Mouse (Mus musculus) left cerebral cortex, adult 8-10 months (tissue): ENCODE results near the gene Nsa2. TPM values are rescaled to one million over a fixed set of nuclear protein-coding genes. Genes with fewer than 3 reads are reported as not detected.
"Not testable (repeated sequence)": the region's sequence is repeated elsewhere in the genome, so short reads cannot be mapped to it uniquely, and the experiment has no call there.

Experiments used
- DNase-seq, 2 experiments: peaks; one replicate each; pipeline ENCODE4 v3.0.0; 2022; ENCODE audit warnings: low spot score in 2 of 2
- total RNA-seq, 4 experiments: library from RNA; stranded (reverse); gene quantifications; 2 replicates each; pipeline ENCODE4 v1.2.4; 2022

Nsa2 gene
- 10 to 100 TPM; 29.4 to 43.6 (median 33.9) TPM for total RNA-seq

DNA sequence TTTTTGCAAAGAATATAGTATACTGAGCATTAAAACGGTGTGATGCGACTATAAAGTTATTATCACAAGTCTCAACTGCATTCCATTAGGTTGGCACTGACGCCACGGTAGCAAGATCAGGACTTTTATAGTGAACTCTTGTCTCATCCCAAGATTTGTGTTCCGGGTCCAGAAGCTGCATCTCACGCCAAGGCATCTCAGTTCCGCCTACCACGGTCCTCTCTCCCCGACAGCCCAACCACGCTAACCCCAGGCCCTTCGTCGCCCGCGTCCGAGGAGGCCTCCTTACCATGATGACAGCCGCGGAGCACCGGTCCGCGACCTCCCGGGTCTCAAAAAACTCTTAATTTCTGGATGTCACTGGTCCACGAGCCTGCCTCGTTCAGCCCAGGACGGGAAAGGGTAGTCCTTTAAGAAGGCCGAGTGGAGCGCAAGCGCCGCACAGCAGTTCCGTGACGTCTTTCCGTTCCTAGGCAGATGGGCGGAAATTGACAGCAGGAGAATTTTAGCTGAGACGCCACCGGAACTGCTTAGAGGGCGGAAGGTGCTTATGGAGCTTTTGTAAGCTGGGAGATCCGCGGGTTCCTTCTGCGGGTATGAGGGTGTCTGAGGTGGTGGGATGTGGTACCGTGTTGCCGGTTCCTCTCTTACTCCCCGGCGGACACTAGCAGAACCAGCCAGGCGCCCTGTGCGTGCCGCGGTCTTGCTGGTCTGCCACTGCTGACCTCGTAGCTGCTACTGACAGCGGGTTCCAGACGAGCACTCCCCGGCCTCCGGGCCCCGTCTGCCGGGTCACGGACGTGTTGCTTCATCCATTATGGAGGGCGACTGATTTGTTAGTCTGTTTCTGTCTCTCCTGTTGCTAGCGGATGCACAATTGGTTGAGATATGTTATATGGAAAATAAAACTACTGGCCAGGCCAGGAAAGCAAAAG, at the start of gene Nsa2, which contains the start of gene Gfm2:
TSS of gene Nsa2 (minus strand) at position 472 of the 935 bp plus-strand sequence.
TSS of gene Gfm2 (plus strand) at position 472 of the 935 bp plus-strand sequence.
- peak; percentile 87 to 90 for DNase-seq

DNA sequence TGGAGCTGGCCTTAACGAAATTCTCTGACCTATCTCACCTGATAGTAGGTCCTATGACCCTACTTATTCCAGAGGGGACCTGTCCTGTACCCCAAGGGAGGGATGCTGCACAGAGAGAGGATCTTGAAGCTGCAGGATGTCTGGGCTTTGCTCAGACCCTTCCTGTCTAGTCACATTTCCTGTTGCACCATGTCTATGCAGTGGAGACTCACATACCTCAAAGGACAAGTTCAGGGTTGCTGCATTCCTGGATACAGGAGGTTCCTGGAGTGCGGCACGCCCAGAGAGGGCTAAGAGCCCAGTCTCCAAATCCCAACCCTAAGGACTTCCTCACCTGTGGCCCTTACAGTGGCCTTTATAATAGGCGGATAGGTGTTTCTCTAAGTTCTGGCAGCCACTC, 48.6 kb upstream of the Nsa2 start:
- DNase-seq = no peak

DNA sequence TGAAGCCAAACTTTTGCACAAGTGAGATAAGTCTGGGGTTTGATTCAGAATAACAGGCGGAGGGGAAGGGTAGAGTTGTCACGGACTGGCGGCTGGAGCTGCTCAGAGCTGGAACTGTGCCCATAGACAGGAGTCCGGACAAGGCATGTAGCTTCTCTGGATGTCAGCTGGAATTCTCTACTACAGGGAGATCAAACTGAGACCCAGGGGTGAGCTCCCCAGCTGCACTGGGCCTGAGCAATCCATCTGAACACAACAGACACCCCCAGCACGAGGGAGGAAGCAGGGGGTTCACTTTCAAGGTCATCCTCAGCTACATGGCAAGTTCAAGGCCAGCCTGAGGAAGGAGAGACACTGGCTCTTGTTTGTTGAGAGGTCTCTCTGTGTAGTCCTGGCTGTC, 46.9 kb upstream of the Nsa2 start:
- DNase-seq = no peak

DNA sequence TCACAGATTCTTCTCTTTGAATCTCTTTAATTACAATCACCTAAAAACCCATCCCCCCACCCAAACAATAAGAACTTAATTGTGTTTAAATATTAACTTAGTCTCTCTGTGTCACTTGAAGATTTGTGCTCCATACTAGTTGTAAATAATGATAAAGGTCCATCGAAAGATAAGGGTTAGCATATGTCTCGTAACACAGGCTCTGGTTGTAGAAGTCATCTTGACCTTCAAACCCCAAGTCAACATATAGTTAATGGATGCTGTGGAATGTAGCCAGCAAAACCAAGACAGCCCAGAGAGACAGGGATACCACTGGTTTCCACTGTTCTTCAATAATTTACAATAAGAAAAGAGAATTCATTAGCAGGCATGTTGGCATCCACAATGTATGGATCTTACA, 46.4 kb upstream of the Nsa2 start:
- DNase-seq = no peak

DNA sequence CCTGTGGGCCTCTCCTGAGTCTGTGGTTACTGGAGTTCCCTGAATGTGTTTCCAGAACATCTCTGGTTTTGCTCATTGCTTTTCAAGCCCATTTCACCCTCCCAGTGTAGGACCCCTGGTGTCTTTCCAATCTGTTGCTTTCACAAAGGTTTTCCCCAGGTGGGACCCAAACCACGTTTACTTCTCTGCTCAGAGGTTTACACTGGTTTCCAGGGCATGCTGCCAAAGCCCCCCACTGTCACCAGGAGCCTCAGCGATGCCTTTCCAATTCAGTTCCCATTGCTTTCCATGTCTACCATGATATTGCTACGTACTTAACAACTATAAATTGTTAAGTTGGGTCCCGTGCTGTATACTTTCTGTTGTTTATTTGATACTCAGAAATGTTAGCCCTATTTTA, 45.1 kb upstream of the Nsa2 start:
- DNase-seq = no peak

DNA sequence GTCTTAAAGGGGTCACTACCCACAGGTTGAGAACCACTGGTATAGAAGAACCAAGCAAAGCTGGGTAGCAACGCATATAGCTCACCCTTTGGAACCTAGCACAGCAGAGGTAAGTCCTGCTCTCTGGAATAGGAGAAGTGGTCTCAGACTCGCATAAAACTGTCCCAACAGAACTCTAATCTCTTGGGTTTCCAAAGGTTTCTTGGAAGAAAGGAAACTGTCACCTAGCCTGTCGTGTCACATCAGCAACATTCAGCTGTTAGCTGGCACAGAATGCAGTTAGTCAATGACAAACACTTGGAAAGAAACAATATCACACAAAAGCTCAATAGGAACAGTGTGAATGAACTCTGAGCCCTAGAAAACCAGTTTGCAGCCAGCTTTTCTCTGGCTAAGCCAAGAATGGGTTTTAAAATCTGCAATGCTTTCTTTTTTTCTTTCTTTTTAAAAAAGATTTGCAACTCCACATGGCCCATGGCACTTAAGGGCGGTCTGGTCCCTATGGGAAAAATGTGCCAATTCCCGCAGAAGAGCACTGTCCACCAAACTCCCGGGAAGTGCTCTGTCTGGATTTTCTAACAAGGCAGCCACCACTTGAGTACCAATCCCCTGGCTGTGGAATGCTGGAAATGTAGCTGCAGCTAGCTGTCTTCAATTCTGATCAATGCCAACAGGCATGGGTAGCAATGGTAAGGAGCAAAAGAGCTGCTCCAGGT, 42.5 kb upstream of the Nsa2 start:
- no peak for DNase-seq

DNA sequence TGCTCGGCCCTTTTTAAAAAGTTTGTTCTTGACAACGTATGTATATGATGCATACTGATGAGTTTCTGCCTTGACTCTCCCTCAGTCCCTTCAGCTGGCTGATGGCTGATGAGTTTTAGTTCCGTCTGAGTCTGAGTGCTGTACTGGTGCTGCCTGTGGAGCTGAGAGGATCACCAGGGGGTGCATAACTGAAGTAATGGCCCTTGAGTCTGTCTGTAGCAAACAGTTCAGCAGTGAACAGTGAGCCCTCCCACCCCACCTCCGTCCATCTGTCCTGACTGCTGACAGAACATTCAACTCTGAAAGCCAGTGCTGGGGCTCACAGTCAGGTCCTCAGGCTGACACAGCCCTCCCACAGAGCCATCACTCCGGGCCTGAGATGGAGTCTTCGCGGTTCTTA, 41.2 kb upstream of the Nsa2 start:
- no peak for DNase-seq

DNA sequence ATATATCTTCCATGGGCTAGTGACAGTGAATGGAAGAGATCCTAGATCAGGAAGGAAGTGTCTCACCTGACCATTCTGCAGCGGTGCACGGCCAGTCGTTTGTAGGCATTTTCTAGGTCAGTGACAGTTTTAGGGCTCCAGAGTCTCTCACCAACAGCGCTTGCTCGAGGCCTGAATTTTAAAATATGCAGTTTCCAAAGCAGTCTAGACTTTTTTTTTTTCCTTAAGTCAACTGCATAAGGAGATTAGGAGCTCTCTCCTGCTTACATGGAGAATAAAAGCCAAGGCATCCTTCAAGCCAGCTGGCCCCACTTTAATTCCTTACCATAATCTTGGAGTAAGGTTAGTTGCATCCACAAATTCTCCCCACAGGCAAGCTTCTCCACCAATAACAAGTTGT, 39.0 kb upstream of the Nsa2 start:
- DNase-seq = no peak

DNA sequence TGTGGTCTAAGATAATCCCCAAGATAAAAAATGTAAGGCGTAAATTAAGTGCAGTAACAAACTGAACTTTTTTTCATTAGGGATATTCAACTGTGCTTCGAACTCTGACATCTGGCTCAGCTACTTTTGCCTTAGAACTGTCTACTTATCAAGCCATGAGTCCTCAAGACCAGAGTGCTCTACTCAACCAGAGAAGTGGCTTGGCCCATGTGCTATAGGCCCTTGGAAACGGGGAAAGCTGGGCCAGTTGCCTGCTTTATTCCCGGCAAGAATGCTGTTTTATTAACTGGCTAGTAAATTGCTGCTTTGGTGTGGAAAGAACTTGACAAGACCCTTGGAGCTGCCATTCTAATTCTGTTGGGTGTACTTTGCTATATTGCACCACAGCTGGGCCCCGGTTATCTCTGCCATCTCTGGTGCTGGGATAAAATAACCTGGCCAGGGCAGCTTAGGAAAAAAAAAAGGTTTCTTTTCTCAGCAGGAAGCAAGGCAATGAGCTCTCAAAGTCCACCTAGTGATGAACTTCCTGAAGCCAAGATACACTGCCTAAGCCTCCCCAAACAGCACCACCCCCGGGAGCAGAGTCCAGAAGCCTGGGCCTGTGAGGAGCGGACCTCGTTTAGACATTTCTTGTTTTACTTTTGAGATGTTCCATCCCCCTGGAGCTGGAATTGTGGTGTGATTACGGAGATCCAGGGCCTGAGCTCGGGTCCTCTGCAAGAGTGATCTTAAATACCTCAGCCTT, 38.0 kb upstream of the Nsa2 start:
- no peak for DNase-seq

DNA sequence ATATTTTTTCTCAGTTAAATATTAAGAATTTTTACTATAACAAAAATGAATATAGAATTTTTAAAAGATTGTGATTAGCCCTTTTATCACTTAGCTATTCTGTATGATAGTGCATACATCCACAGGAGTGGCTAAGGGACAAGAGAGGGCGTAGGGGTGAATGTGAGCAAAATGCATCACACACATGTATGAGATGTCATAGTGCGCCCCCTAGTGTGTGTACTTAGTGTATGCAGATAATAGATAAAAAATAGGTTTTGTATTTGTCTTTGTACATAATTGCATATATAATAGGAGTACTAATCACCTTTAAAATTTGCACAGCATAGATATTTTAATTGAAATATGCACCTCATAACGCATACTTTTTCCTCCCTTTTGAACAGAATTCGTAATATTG, 8.1 kb upstream of the Nsa2 start:
- DNase-seq = no peak

DNA sequence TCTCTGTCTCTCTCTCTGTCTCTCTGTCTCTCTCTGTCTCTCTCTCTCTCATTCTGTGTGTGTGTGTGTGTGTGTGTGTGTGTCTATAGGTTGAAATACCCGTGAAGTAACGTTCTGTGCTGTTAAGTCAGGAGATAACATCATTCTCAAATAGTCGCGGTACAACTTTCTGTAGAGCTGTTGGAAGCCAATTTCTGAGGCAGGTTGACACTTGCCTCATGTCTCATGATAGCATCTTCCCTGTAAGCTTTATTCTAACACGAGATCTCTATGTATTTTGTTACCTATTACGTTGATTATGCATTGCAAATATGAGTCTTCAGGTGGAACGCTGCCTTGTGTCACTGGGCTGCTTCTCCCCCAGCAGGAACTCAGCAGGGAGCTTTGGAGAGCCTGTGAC, 4.6 kb upstream of the Nsa2 start:
- no peak for DNase-seq

DNA sequence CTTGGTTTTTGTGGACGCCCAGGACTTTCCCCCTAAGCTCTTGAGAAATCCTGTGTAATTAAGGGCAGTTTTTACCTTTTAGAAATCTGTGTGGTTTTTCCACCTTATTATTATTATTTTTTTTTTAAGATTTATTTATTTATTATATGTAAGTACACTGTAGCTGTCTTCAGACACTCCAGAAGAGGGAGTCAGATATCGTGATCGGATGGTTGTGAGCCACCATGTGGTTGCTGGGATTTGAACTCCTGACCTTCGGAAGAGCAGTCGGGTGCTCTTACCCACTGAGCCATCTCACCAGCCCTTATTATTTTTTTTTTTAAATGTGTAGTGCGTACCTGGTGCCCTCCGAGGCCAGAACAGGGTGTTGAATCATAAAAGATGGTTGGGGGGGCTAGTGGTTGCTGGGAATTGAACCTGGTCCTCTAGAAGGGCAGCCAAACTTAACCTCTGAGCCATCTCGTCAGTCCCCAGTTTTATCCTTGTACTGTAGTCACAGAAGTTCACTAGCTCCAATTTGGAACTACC, 731 bp upstream of the Nsa2 start:
- DNase-seq = not testable (repeated sequence)

DNA sequence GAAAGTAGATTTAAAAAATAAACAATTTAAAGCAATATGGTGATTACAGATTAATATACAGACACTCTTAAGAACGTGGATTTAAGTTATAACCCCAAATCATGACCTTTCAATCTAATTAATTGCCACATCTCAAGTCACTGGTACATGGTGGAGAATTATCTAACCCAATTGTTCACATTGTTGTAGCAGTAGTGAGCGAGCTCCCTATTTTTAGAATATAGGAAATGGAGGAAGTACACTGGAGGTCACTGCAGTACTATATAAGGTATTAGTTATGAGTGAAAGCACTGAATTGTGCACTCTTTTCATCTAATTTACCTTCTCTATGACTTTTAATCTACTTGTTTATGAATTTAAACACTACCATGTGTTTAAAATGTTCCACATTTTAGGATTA, 7.3 kb downstream of the Nsa2 start:
- DNase-seq = not testable (repeated sequence)

DNA sequence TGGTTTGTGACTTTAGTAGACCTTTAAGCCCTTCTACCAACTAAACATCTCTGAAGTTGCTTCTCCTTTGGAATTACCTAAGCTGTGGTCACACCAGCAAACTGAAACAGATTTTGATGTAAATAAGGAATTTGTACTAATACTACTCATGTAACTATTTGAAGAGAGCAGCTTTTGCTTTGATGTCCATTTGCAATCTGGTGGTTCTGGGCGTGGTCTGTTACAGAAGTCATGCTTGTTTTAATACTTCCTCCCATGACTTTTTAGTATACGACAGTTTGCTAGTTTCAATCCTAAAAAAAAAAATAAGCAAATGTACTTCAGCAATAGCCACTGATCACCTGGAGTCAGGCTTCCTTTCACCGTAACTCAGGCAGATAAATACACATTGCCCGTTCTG, 8.1 kb downstream of the Nsa2 start:
- DNase-seq = not testable (repeated sequence)

DNA sequence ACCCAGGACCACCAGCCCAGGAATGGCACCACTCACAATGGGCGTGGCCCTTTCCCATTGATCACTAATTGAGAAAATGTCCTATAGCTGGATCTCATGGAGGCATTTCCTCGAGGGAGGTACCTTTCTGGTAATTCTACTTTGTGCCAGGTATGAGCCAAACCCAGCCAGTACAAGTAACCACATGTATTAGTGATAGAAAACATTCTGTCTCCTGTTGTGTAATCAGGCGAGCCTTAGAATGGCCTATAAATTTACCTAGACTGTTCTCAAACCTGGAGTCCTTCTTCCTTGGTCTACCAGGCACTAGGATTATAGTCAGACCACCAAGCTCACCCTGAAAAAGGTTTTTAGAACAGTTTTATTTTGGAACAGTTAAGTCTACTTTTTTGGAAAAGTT, 16.4 kb downstream of the Nsa2 start:
- DNase-seq = no peak

DNA sequence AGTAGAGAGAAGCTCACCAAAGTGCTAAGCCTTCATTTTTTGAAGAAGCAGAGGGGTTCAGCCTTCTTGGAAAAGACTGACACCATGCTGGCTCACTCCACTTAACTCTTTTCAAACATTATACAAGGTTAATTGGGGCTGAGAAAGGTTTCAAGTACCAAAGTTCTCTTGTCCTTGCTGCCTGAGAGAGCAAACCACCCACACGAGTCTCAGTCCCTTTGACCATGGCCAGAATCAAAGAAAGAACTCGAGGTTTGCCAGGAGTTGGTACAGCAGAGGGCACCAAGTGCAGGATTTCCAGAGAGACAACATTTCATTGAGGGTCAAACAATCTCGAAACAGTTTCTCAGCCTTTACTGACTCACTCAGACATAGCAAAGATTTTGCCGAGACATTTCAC, 28.7 kb downstream of the Nsa2 start:
- no peak for DNase-seq

DNA sequence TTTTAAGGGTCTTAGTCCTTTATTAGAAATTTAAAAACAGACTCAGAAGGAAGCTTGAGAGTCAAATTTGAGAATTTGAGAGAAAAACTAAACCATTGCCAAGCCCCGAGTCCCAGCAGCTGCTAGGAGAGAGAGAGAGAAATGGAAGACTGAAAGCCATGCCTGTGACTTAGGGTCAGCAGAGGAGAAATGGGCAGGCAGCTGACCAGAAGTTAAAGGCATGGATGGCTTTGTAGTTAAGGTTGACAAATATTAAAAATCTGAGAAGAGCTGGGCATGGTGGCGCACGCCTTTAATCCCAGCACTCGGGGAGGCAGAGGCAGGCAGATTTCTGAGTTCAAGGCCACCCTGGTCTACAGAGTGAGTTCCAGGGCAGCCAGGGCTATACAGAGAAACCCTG, 30.0 kb downstream of the Nsa2 start:
- not testable (repeated sequence) for DNase-seq

DNA sequence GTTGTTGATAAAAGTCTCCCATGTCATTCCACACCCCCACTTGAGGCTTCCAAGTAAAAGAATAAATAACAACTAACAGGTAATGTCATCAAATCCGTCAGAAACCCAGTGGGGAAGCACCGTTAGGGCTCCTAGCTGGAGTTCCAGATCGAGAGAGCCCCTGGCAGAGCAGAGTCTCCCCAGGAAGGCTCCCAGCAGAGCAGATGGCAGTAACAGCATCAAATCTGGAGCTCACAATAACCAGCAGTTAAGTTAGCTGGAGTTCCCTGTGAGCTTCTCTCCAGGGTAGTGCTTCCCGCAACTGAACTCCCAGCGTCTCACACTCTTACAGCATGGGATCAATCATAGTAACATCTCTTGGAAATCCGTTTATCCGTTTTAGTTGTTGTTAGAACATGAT, 32.7 kb downstream of the Nsa2 start:
- DNase-seq = no peak

DNA sequence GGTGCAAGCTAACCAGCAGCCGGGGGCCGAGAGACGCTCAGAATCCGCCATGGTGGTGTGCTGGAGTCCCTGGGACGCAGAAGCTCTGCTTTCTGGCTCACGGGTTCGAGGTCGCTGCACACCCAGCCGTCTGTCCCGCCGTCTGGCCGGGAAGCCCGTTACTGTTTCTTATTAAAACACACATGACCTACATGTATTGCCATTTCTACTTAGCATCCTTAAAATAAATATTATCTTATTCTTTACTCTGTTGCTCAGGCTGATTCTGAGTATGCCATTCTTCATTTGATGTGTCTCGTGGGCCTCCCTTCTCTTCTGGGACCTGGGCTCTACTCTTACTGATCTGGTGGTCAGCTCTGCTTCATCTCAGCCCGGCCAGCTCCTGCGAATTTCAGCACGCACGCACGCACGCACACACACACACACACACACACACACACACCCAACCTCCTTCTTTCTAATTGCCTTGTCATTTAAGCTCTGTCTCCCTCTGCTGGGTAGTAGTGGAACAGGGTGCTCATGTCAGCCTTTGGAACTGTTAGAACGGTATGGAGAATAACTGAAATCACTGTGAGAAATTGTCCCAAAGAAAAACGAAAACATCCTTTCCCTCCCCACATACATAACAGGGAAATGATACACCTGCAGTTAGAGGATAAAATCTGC, 38.4 kb downstream of the Nsa2 start, which contains the start of gene Gm6169:
TSS of gene Gm6169 (minus strand) at position 51 of the 666 bp plus-strand sequence.
- DNase-seq = peak; percentile 15 to 43

DNA sequence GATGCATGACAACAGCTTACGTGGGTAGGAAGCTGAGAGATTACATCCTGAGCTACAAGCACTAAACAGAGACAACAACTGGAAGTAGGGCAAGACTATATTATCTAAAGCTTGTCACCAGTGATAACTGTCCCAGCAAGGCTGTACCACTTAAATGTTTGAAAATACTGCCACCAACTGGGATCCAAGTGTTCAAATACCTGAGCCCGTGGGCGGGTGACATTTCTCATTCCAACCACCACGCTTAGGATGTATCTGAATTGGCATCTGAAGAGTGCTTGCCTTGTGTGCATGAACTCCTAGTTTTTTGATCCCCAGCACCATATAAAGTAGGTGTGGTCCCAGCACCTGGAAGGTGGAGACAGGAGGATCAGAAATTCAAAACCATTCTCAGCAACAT, 42.0 kb downstream of the Nsa2 start:
- DNase-seq = no peak

DNA sequence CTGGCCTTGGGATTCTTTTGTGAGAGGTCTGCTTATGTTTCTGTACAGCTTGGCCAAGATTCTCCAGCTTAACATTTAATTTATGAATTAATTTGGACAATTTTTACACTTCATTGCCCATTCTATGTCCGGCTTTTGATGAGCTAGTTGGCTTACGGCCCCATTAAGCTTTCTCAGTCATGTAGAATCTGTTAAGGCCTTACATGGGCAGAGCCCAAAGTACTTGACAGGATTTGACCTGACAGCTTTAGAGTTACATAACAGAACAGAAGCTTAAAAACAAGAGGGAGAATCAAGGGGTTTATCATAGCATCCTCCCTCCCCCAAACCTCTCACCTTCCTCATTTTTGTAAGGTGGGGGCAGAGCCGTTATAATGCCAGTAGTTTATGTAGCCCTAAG, 49.6 kb downstream of the Nsa2 start:
- no peak for DNase-seq
